Mouse (Mus musculus): Measurements from ENCODE around the gene Trim54.

Trim54 gene

DNA sequence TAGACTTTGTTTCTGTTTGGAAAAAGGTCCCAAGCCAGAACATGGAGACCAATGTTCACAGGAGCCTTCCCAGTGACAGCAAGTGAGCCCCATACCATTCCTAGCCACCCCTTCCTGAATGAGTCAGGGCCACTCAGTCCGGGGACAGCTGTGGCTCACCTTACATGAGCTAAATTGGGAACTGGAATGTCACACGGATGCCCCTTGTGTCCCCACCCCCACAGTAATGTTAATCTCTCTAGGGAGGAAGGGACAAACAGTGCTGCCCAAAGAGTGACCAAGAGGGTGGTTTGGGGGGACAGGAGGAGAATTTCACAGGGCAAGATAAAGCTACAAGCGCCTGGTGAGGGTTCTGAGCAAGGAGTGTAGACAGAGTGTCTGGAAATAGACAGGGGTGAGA is at the start of gene Trim54:
Gene Trim54 (plus strand): TSS at position 359 of the 400 bp plus-strand sequence.
- no peak for DNase-seq (ENCODE audit: low read depth, low spot score)

DNA sequence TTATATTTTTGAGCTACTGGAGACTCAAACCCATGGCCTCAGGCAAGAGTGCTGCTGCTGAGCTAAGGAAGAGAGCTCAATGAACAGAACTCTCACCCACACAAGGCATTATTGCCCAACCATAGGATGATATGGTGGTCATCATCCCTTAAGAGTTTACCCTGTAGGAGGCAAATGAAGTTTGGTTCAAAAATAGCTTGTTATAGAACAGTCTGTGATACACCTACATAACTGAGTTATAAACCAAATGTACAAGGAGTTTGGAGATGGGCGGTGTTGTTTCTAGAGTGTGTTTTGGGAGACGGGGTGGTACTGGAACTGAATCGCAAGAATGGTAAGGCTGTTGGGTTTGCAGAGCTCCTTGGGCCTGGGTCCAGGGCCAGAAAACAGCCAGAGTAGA is 46.7 kb upstream of the Trim54 start:
- DNase-seq (ENCODE audit: low read depth, low spot score), result no peak

DNA sequence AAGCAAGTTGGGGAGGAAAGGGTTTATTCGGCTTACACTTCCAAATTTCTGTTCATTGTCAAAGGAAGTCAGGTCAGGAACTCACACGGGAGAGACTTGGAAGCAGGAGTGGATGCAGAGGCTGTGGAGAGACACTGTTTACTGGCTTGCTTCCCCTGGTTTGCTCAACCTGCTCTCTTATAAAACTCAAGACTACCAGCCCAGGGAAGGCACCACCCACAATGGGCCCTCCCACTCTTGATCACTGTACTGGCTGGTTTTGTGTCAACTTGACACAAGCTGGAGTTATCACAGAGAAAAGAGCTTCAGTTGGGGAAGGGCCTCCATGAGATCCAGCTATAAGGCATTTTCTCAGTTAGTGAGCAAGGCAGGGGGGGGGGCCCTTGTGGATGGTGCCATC is 45.5 kb upstream of the Trim54 start:
- no peak for DNase-seq (ENCODE audit: low read depth, low spot score)

DNA sequence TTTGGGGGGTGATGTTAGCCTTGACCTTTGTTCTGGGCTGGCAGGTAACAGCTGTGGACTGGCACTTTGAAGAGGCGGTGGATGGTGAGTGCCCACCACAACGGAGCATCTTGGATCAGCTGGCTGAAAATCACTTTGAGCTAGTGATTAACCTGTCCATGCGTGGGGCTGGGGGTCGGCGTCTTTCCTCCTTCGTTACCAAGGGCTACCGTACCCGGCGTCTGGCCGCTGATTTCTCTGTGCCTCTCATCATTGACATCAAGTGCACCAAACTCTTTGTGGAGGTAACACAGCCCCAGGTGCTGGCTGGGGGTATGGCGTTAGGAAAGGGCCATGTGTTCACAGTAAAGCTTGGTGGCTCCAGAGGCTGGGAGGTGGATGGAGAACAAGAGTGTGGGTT is 44.7 kb upstream of the Trim54 start:
- no peak for DNase-seq (ENCODE audit: low read depth, low spot score)

DNA sequence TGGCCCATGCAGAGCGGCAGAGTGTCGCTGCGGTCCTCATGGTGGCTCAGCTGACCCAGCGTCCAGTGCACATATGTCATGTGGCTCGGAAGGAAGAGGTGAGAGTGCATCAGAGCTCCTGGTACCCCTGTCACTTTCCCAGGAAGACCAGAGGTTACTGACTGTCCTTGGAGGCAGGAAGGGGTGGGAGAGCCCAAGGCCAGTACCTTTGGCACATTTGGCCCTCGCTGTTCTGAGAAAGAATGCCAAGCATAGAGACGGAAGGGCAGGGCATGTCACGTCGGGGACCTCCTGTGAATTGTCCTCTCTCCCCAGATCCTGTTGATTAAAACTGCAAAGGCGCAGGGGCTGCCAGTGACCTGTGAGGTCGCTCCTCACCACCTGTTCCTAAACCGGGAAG is 43.3 kb upstream of the Trim54 start:
- DNase-seq (ENCODE audit: low read depth, low spot score), result no peak

DNA sequence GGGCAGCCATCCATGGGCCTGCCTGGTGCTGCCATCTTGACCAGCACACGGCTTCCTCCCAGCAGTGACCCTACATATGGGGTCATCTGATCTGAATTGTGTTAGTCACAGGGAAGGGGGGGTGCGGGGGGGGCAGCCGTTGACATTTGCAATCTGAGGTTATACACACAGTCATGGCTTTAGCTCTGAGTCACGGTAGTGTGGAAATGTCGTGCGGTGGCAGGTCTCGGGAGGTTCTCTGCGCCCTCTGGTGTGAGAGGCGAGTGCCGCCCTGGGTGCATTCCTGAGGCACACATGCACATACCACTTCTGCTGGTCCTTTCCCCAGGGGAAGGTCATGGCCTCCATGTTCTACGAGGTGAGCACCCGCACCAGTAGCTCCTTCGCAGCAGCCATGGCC is 40.2 kb upstream of the Trim54 start:
- DNase-seq (ENCODE audit: low read depth, low spot score), result no peak

DNA sequence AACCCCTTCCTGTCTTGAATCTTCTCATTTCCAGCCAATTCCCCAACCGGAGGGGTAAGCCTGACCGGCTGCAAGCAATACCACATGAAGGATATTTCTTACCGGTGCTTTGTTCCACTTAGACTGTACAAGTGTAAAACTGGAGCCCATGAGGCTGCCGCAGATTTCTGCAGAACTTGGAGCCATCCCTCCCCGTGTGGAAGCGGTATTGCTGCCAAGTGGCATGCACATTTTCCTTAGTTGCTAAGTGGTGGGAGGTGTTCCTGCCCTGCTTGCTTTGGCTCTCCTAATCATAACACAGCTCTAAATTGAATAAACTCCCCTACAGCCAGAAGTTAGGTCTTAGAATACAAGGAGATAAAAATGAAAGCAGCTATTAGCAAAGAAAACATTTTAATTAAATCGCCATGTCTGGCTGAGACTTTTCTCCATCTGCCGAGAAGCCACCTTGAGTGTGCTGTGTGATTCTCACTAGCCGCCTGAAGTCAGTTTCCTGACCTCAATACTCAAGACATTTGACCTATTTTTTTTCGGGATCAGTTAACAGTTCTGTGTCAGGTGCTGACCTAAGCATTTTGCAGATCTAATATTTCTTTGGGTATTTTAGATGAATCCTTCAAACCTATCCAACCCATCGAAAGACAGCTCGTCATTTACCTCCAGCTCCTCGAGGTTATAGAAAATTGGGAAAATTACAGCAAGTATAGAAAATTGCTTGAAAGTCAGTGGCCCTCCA is 36.3 kb upstream of the Trim54 start:
- DNase-seq (ENCODE audit: low read depth, low spot score), result no peak

DNA sequence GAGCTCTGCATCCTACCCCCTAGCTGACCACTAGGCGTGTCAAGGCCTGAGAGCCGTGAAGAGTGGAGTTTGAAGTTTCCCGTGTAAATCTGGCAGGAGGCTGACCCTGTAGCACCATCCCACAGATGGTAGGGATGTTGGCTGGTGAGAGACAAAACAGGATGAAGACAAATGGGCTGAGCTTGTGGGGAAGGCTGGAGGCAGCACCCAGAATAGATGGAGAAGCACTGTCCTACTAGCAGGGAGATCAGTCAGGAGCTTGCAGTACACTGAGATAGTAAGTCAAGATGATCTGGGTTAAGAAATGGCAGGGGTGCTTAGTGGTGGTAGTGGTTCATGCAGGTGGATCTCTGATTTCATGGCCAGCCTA is 35.7 kb upstream of the Trim54 start:
- no peak for DNase-seq (ENCODE audit: low read depth, low spot score)

DNA sequence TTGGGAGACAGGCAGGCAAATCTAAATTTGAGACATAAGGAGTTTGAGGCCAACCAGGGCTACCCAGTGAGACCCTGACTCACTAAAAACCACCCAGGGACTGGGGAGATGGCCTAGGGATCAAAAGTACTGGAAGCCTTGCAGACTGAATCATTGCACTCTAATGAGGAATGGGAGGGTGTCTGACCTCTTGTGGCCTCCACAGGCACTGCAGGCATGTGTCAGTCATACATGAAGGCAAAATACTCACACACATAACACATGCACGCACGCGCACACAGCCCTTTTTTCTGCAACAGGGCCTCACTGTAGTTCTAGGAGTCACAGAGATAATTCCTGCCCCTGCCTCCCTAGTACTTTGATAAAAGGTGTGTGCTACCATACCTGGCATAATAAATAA is 35.1 kb upstream of the Trim54 start:
- DNase-seq (ENCODE audit: low read depth, low spot score), result peak; percentile 69

DNA sequence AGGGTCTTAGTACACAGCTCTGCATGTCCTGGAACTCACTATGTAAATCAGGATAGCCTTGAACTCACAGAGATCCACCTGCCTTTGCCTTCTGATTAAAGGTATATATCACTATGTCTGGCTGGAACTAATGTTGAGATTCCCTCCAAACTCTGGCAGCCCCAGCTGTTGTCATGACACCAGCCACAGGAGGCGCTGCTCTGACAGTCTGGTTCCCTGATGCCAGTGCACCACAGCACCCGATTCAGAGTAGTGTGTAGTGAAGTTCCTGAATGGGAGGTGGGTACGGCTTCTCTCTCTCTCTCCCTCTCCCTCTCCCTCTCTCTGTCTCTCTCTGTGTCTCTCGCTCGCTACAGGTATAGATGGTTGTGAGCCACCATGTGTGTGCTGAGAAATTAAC is 34.2 kb upstream of the Trim54 start:
- peak; percentile 73 for DNase-seq (ENCODE audit: low read depth, low spot score)

DNA sequence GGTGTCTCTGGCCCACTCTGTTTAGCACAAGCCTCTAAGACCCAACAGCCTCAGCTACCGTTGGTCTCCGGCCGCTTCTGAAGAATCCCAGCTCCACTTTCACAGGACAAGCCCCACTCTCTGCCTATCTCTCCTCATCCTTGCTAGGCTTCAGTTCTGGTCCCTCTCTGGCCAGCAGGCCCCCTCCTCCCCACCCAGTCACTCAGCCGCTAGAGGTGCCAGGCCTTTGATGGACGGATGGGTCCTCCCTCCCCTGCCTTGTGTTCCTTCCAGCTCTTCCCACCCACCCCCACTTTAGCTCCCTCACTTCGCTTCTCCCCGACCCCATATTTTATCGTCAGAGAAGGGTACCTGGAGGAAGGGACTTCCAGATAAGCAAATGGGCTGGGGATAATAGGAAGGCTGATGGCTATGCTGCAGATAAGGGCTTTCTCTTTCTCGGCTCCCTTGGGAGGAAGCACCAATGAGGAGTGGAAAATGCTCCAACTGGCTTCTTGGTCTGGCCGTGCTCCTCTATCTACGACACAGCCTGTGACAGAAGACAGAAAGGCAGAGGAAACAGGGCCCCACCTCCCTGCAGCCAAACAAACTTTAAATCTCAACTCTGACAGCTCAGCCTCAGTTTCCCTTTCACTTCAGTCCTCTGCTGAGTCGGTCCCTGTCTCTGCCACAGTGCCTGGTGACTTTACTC is 33.4 kb upstream of the Trim54 start:
- no peak for DNase-seq (ENCODE audit: low read depth, low spot score)

DNA sequence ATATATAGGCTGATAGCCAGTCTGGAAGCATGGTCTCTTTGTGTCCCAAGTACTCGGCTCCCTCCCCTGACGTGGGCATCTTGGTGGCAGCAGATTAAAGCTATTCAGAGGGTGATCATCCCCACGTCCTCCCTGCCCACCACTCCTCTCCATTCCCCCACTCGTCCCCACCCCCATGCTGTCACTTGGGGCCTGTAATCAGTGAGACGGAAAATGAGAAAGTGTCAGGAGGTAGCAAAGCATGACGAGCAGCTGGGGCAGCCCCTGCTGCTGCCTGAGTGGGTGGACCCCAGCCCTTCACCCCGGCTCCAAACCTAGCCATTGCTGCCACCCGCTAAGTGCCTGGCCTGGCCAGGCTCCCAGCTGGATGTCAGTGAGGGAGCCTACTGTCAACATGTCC is 32.6 kb upstream of the Trim54 start:
- DNase-seq (ENCODE audit: low read depth, low spot score), result peak; percentile 41

DNA sequence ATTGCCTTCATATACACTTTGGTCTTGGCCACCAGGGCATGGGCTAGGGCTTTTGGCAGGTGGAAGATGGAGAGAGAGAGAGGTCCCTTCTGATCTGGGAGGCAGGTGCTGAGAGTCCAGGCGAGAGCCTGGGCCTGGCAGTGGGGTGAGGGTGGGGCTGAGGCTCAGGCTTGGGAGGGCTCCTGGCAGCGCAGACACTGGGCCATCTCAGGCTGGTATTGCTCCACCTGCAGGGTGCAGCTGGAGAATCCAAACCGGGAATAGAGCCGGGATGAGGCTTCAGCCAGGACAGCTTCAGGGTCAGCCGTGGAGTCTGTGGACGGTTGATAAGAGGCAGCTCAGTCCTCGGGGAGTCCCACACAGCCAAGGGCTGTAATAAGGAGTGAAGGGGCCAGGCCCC is 29.9 kb upstream of the Trim54 start:
- DNase-seq (ENCODE audit: low read depth, low spot score), result no peak

DNA sequence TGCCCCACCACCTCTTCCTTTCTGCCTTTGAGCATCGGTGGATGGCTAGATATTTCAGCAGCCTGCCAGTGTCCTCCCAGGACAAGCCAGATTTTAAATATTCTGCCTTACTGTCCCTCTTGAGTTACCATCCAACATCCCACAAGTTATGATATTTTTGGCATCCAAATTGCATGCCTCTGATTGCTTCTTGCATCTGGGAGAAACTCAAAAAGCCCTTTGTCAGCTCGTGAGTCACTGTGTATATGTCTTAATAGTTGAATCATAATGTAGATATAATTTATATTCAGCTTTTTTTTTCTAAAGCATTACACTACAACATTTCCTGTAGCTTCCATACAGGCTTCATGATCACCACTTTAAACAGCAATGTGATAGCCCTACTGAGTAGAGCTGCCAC is 29.4 kb upstream of the Trim54 start:
- DNase-seq (ENCODE audit: low read depth, low spot score), result no peak

DNA sequence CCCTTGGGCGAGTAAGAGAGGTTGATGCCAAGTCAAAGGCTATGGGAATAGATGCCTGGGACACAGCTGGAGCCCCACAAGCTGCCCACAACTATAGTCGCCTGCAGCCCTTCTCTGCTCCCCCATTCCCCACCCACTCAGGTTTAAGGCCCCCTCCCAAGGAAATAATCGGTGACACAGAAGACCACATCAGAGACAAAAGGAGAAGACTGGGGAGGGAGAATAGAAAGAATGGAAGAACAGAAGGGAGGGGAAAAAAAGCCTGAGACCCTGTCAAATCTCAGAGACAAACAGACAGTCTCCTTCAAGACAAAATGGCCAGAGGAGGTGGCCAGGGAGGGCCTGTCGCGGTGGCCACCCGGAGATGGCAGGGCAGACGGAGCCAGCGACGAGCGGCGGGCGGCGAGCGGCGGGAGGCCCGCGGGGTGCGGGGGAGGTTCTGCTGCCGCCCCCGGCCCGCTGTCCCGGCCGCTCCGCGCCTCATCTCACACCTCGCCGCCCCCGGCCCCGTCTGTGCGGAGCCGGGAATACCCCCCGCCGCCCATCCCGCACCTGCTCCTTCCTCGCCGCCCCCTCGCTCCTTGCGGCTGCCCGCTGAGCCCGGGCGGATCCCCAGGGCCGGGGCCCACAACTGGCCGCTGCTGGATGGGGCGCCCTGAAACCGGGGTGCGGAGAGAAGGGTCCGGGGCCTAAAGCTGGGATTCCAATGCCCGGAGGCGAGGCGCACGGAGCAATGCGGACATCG is 24.1 kb upstream of the Trim54 start:
- no peak for DNase-seq (ENCODE audit: low read depth, low spot score)

DNA sequence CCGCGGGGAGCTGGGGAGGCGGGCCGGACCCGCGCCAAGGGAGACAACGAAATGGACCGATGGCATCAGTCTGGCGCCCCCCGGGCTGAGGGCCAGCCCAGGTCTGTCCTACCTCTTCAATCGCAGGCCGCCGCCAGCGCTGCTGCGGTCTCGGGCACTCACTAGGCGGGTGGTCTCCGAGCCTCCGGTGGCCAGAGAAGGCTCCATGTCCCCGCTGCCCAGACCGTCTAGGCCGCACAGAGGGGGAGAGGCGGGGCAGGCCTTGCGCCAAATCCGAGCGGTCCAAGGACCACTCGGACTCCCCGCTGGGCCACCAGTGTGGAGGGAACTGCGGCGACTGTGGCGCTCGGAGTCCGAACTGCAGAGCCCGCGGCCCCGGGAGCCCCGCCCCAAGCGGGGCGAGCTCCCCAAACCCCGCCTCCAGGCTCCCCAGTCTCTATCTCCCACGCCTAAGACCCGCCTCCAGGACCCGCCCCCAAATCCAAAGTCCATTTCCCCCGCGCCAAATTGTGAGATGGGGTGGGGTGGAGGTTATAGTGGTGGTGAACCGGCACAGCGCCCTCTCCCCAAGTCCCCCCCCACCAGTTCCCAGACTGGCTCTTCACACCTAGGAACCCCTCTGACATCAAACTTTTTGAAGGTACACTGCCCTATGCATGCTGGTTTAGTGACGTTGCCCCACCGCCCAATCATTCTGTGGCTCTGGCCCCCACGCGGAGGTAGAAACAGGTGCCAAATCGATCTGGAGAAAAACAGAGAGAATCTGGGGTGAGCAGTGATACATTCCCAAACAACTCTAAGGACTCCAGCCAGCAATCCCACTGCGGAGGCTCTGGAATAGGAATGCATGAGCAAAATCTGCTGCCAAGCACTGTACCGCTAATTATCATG is 23.1 kb upstream of the Trim54 start:
- DNase-seq (ENCODE audit: low read depth, low spot score), result peak; percentile 53

DNA sequence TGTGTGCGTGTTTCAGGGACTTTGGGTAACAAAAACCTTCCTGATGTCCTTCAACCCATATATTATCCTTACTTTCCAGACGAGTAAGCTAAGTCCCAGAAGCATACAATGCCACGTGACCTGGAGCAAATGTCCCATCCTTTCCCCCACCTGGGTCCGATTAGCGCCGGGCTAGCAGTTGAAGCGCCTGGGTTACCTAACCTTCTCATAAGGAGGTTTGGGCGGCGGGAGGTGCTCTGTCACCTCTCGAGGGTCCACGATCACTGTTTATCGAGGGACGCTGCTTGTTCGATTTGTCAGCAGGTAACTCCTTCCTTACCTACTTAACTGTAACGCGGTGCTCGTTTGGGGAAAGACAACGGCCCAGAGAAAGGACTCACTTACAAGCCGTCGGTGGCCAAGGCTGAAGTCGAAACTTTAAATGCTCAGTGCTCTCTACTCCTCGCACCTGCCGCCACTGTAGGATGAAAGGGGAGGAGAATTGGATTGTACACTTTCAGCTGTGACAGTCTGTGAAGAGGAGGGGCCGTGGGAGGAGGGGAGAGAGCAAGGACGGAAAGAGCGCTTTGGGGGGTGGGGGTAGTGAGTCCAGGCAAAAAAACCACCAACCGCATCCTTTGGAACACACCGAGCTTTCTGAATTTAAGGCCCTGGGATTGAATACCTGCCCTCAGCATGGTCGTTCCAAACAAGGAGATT is 22.3 kb upstream of the Trim54 start:
- DNase-seq (ENCODE audit: low read depth, low spot score), result peak; percentile 42

DNA sequence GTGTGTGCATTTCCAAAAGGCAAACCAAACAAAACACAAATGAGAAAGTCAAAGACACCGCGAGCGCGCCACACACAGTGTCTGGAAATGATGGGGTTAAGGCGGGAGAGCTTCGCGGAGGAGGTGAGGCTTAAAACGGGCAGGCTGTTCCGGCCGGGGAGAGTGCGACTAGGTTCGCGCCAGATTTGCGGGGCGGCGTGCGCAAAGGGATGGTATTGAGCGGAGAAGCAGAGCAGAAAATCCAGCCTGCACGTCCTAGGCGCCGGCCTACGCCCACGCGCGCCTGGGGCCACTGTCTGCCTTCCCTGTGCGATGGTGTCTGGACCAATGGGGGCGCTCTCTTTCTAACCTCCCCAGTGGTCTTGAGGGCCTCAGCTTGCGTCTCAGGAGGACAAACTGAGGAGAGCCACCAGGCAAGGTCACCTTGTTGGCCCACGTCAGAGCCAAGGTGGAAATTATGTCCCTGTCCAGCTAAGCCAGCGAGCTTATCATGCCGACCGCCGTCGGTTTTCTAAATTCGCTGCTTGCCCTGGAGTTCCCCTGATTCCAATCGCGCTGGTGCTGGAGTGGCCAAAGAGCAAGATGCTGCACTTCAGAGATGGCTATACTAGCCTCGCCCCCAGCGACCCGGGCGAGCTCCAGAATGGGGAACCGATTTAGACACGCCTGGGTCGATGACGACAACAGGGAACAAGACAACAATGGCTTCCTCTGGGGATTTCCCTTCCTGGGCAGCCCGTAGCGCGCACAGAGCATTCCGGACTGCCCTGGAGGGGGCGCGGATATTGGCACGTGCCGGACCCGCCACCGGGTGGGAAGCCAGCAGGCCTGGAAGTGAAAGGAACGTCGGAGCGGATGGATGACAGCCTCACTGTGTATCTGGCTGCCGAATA is 21.5 kb upstream of the Trim54 start:
- DNase-seq (ENCODE audit: low read depth, low spot score), result peak; percentile 75

DNA sequence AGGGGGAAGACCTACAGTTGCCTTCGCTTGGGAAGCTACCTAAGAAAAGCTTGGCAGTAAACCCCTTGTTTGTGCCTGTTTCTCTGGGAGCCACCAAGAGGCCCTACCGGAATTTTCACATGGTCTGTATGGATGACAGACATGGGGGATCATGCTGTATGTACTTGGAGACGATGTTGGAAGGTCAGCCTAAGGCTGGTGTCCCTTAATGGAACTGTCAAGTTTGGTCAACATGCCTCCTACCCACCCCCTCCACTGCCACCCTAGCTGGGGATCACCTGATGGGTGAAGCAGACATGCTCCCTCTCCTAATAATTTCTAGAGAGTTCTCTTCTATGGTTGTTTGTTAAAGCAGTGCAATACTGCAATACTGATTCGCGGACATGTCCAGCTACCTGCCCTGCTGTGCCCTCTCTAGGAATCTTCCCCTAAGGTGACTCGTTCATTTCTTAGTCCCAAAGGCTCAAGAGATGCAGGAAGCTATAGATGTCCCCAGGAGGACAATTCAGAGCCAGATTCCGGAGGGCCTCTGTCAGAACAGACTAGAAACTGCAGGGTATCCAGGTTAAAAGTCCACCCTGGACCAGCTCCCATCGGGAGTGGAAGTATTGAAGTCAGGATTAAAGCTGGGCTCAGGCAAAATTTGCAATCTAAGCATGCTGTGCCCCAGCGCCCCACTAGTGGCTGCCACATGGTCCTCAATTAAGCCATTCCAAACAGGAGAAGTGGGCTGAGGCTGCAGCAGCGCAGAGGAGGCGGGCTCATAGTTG is 20.6 kb upstream of the Trim54 start:
- DNase-seq (ENCODE audit: low read depth, low spot score), result no peak

Measured in CD4-positive, CD25-positive, alpha-beta regulatory T cell, adult 2 months (primary cell).